Comparison of ENCODE assay signal across 18 mouse cellular contexts in genomic region chr16:58638689-58639175, GRCm38 (mm10). TPM values are rescaled to one million over a fixed set of nuclear protein-coding genes. Genes with fewer than 3 reads are reported as not detected.
"Had no signal": no experiment of that assay in that cellular context is flagged by ENCODE, and none has a peak within 500 bp of the region (broad histone marks: within the 10 kb centered on the region; RNA-seq: fewer than 3 reads in every experiment).

Gene E330017A01Rik, minus strand, starts transcription at chr16:58638739.

- H3K9ac ChIP-seq: limb, embryonic 12.5 days; lung, embryonic 15.5 days; midbrain, embryonic 15.5 days; neural tube, embryonic 12.5 days had no signal

- DNase-seq: kidney, adult 18-20 months; kidney, postnatal 10 days; kidney, postnatal 4 days; lung, postnatal 14 days; thymus, adult 18-20 months; thymus, postnatal 25 days had no signal

- H3K4me1 ChIP-seq: lung, embryonic 15.5 days; midbrain, embryonic 10.5 days; midbrain, embryonic 15.5 days; neural tube, embryonic 12.5 days had no signal

- ATAC-seq: midbrain, embryonic 15.5 days had no signal

- H3K36me3 ChIP-seq: limb, embryonic 12.5 days; lung, embryonic 15.5 days; midbrain, embryonic 10.5 days; midbrain, embryonic 15.5 days; neural tube, embryonic 12.5 days had no signal

- H3K4me3 ChIP-seq: layer of hippocampus, adult 2 months; limb, embryonic 12.5 days; lung, embryonic 15.5 days; midbrain, embryonic 10.5 days; midbrain, embryonic 15.5 days; neural tube, embryonic 12.5 days had no signal

- H3K9me3 ChIP-seq: limb, embryonic 12.5 days; lung, embryonic 15.5 days; midbrain, embryonic 10.5 days; midbrain, embryonic 15.5 days; neural tube, embryonic 12.5 days had no signal

- H3K27me3 ChIP-seq: limb, embryonic 12.5 days; lung, embryonic 15.5 days; midbrain, embryonic 15.5 days; neural tube, embryonic 12.5 days had no signal

- H3K4me2 ChIP-seq: limb, embryonic 12.5 days; lung, embryonic 15.5 days; midbrain, embryonic 15.5 days; neural tube, embryonic 12.5 days had no signal

- H3K27ac ChIP-seq: layer of hippocampus, adult 2 months; limb, embryonic 12.5 days; lung, embryonic 15.5 days; midbrain, embryonic 10.5 days; midbrain, embryonic 15.5 days; neural tube, embryonic 12.5 days had no signal

RNA-seq across cellular contexts. Expression of gene E330017A01Rik, which starts in this region (rescaled TPM):
- total RNA-seq: layer of hippocampus, adult 2 months; layer of hippocampus, postnatal 10 days; left cerebral cortex, postnatal 36 days; liver, adult 2 months; monocyte, adult 5-6 weeks; neutrophil, adult 5-6 weeks had no signal
- polyA plus RNA-seq: limb, embryonic 12.5 days; liver, adult 2 months; lung, embryonic 15.5 days; midbrain, embryonic 10.5 days; midbrain, embryonic 15.5 days; stomach, embryonic 14.5 days had no signal
